Mouse (Mus musculus): ENCODE results near the gene Myh9. TPM values are rescaled to one million over a fixed set of nuclear protein-coding genes. Genes with fewer than 3 reads are reported as not detected.
"Not testable (repeated sequence)": the region's sequence is repeated elsewhere in the genome, so short reads cannot be mapped to it uniquely, and the experiment has no call there.

Myh9 gene
- total and polyA plus RNA-seq, 3 experiments: 30.4 to 111 (median 88.3) TPM

DNA sequence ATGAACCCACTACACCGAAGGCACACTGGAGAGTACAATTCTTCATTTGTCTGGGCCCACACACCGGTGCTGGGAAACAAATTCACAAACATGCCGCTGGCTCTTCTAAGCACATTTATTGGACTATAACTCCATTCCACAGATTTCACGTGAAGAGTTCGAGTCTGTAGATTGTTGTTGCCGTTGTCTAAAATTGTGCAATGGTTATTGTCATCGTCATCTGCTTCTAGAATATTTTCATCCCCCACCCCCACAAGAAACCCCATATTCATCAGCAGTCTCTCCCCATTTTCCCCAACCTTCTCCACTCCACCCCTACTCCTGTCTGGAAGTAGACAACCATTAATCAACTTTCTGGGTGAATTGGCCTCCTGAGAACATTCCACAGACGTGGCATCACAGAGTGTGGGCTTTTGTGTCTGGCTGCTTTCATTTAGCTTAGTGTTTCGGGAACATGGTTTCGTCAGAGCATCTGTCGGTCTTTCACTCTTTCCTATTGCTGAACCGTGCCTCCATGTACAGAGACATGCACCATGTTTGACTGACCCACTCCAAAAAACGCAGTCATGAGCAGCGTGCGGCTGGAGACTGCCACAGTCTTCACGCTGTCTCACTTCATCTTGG lies 6.6 kb upstream of the Myh9 start:
- H3K27me3 ChIP-seq (ENCODE audit: control insufficient read depth, insufficient read depth, low read length): no peaks in the 10 kb centered on the region
- H3K36me3 ChIP-seq (ENCODE audit: control insufficient read depth, insufficient read depth, low read length): no peaks in the 10 kb centered on the region
- 91% methylated on average over 16 of the region's 16 CpGs for WGBS
- intact Hi-C loops (cut with DNase I): no loop called here
- no peak for DNase-seq
- TF ChIP-seq EP300 (IDR thresholded peaks at IDR 0.05; ENCODE audit: insufficient read depth, low read depth, low read length) (no peak), POLR2A (IDR thresholded peaks at IDR 0.05; ENCODE audit: insufficient read depth, low read depth, low read length) (no peak), CTCF (IDR thresholded peaks at IDR 0.05) (no peak)
- H3K4me1 ChIP-seq (ENCODE audit: control insufficient read depth, insufficient read depth, low read length): no peaks in the 10 kb centered on the region
- H3K79me2 ChIP-seq (replicated peaks; ENCODE audit: control insufficient read depth, insufficient read depth, low read length): no peaks in the 10 kb centered on the region
- H3K27ac ChIP-seq: no peak overlapping the region
- no peak overlapping the region for H3K4me3 ChIP-seq
- no peak overlapping the region for H3K9ac ChIP-seq (ENCODE audit: low read depth, low read length)

DNA sequence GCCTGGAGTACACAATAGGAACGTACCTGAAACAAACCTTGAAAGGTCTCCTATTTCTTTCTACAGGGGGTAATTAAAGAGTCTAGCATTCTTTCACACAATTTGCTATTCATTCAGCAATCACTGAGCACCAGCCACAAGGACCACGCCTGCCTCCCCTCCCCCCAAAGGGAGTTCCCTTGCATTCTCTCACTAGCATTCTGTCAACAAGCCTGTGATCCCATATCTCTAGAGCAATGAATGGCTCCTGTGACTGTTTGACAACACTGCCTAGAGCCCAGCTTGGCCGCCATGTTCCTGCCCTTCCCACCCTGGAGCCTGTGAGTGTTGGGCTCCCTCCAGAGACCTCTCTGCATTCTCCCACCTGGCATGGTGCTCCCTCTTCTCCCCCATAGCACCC lies 5.9 kb upstream of the Myh9 start:
- WGBS: 78% methylated on average over 3 of the region's 3 CpGs
- Histone ChIP-seq H3K4me1 (ENCODE audit: control insufficient read depth, insufficient read depth, low read length) (no peaks in the 10 kb centered on the region), H3K4me3 (no peak overlapping the region), H3K27me3 (ENCODE audit: control insufficient read depth, insufficient read depth, low read length) (no peaks in the 10 kb centered on the region), H3K36me3 (ENCODE audit: control insufficient read depth, insufficient read depth, low read length) (no peaks in the 10 kb centered on the region), H3K27ac (no peak overlapping the region), H3K79me2 (replicated peaks; ENCODE audit: control insufficient read depth, insufficient read depth, low read length) (no peaks in the 10 kb centered on the region), H3K9ac (ENCODE audit: low read depth, low read length) (no peak overlapping the region)
- intact Hi-C loops (cut with DNase I): no loop called here
- TF ChIP-seq EP300 (IDR thresholded peaks at IDR 0.05; ENCODE audit: insufficient read depth, low read depth, low read length) (no peak), POLR2A (IDR thresholded peaks at IDR 0.05; ENCODE audit: insufficient read depth, low read depth, low read length) (no peak), CTCF (IDR thresholded peaks at IDR 0.05) (no peak)
- no peak for DNase-seq

GRCm38 (mm10) chr15:77847108-77847507 lies 5.1 kb upstream of the Myh9 start:
- Histone ChIP-seq H3K36me3 (ENCODE audit: control insufficient read depth, insufficient read depth, low read length) (no peaks in the 10 kb centered on the region), H3K27ac (no peak overlapping the region), H3K4me1 (ENCODE audit: control insufficient read depth, insufficient read depth, low read length) (no peaks in the 10 kb centered on the region), H3K9ac (ENCODE audit: low read depth, low read length) (no peak overlapping the region), H3K79me2 (replicated peaks; ENCODE audit: control insufficient read depth, insufficient read depth, low read length) (no peaks in the 10 kb centered on the region), H3K4me3 (no peak overlapping the region), H3K27me3 (ENCODE audit: control insufficient read depth, insufficient read depth, low read length) (no peaks in the 10 kb centered on the region)
- intact Hi-C loops (cut with DNase I): no loop called here
- no peak for DNase-seq
- TF ChIP-seq CTCF (IDR thresholded peaks at IDR 0.05) (no peak), EP300 (IDR thresholded peaks at IDR 0.05; ENCODE audit: insufficient read depth, low read depth, low read length) (no peak), POLR2A (IDR thresholded peaks at IDR 0.05; ENCODE audit: insufficient read depth, low read depth, low read length) (no peak)
- WGBS: 91% methylated on average over 3 of the region's 3 CpGs

GRCm38 (mm10) chr15:77845931-77846595 lies 4.1 kb upstream of the Myh9 start:
- H3K4me3 ChIP-seq; H3K36me3 ChIP-seq (ENCODE audit: control insufficient read depth, insufficient read depth, low read length); H3K27ac ChIP-seq; H3K9ac ChIP-seq (ENCODE audit: low read depth, low read length); H3K4me1 ChIP-seq (ENCODE audit: control insufficient read depth, insufficient read depth, low read length); intact Hi-C loops (cut with DNase I); H3K27me3 ChIP-seq (ENCODE audit: control insufficient read depth, insufficient read depth, low read length); DNase-seq; H3K79me2 ChIP-seq (replicated peaks; ENCODE audit: control insufficient read depth, insufficient read depth, low read length): not testable (repeated sequence)
- 76% methylated on average over 11 of the region's 11 CpGs for WGBS

DNA sequence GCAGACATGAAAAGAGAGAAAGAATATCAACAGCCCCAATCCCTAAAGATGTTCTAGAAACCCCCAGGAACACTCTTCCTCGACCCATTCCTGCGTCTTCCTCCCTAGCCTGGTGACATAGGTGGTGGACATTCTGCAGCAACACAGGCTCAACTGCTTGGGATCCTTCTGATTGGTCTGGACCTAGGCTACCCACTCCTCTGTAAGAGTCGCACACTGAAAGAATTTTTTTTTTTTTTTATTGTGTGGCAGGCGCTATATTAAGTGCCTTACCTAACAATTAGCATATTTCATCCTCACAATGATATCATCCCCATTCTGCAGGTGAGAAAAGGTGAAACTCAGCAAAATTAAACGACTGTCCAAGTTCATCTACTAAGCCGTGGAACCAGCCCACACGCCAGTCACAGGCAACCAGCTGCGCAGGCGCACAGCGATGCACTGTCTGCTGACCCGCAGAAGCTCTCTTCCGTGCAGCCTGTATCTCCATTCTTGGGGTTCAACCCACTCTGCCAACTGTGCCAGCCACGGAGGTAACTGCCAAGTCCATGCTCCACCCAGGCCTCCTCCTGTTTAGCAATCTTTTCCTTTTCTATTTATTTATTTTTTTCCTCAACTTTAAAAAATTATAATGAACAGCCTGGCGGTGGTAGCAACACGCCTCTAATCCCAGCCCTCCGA lies 3.1 kb upstream of the Myh9 start:
- Histone ChIP-seq H3K4me1 (ENCODE audit: control insufficient read depth, insufficient read depth, low read length) (no peaks in the 10 kb centered on the region), H3K27me3 (ENCODE audit: control insufficient read depth, insufficient read depth, low read length) (no peaks in the 10 kb centered on the region), H3K4me3 (no peak overlapping the region), H3K27ac (no peak overlapping the region), H3K9ac (ENCODE audit: low read depth, low read length) (no peak overlapping the region), H3K36me3 (ENCODE audit: control insufficient read depth, insufficient read depth, low read length) (no peaks in the 10 kb centered on the region), H3K79me2 (replicated peaks; ENCODE audit: control insufficient read depth, insufficient read depth, low read length) (peaks cover 4% of the 10 kb centered on the region)
- TF ChIP-seq POLR2A (IDR thresholded peaks at IDR 0.05; ENCODE audit: insufficient read depth, low read depth, low read length) (no peak), CTCF (IDR thresholded peaks at IDR 0.05) (no peak), EP300 (IDR thresholded peaks at IDR 0.05; ENCODE audit: insufficient read depth, low read depth, low read length) (no peak)
- 89% methylated on average over 16 of the region's 16 CpGs for WGBS
- no peak for DNase-seq
- intact Hi-C loops (cut with DNase I): no loop called here

DNA sequence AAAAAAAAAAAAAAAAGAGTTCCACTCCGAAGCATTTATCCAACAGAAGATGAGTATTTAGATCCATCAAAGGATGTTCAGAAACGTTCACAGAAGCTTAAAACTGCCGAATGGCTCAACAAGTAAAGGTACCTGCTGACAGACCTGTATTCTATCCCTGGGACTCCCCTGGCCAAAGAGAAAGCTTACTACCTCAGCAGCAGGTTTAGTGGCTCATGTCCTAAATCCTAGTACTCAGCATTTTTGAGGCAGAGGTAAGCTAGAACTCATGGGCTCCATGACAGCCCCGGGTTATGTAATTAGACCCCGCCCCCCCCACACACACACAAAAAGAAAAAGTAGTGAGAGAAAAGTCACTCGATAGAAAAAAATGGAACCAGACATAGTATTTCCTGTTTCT lies 2.1 kb upstream of the Myh9 start:
- no peak overlapping the region for H3K4me3 ChIP-seq
- WGBS: 74% methylated on average over 6 of the region's 6 CpGs
- no peaks in the 10 kb centered on the region for H3K36me3 ChIP-seq (ENCODE audit: control insufficient read depth, insufficient read depth, low read length)
- no peak for TF ChIP-seq EP300 (IDR thresholded peaks at IDR 0.05; ENCODE audit: insufficient read depth, low read depth, low read length)
- no peak for TF ChIP-seq CTCF (IDR thresholded peaks at IDR 0.05)
- no peak for TF ChIP-seq POLR2A (IDR thresholded peaks at IDR 0.05; ENCODE audit: insufficient read depth, low read depth, low read length)
- peaks cover 3% of the 10 kb centered on the region for H3K4me1 ChIP-seq (ENCODE audit: control insufficient read depth, insufficient read depth, low read length)
- H3K27me3 ChIP-seq (ENCODE audit: control insufficient read depth, insufficient read depth, low read length): no peaks in the 10 kb centered on the region
- peaks cover 6% of the 10 kb centered on the region for H3K79me2 ChIP-seq (replicated peaks; ENCODE audit: control insufficient read depth, insufficient read depth, low read length)
- no peak for DNase-seq
- intact Hi-C loops (cut with DNase I): no loop called here
- no peak overlapping the region for H3K9ac ChIP-seq (ENCODE audit: low read depth, low read length)
- H3K27ac ChIP-seq: no peak overlapping the region

GRCm38 (mm10) chr15:77843494-77844041 lies 1.6 kb upstream of the Myh9 start:
- H3K4me3 ChIP-seq; H3K9ac ChIP-seq (ENCODE audit: low read depth, low read length); H3K27me3 ChIP-seq (ENCODE audit: control insufficient read depth, insufficient read depth, low read length); intact Hi-C loops (cut with DNase I); H3K79me2 ChIP-seq (replicated peaks; ENCODE audit: control insufficient read depth, insufficient read depth, low read length); DNase-seq; H3K36me3 ChIP-seq (ENCODE audit: control insufficient read depth, insufficient read depth, low read length); H3K27ac ChIP-seq; H3K4me1 ChIP-seq (ENCODE audit: control insufficient read depth, insufficient read depth, low read length): not testable (repeated sequence)
- 86% methylated on average over 13 of the region's 13 CpGs for WGBS
